Mouse (Mus musculus) large intestine, adult 2 months (tissue): Measurements from ENCODE around the gene Nsun2. TPM values are rescaled to one million over a fixed set of nuclear protein-coding genes. Genes with fewer than 3 reads are reported as not detected.
"Not testable (repeated sequence)": the region's sequence is repeated elsewhere in the genome, so short reads cannot be mapped to it uniquely, and the experiment has no call there.

Experiments used
- DNase-seq: peaks from one replicate; pipeline ENCODE4 v3.0.0-alpha.2; 2012; ENCODE audit warnings: low read depth, low spot score
- WGBS: fragments of 180-500 bp; shearing (Covaris S2); methylation state at CpG from one replicate; pipeline ENCODE4 v1.1.7; 2018; 5-methylcytosine and 5-hydroxymethylcytosine counted together
- polyA plus RNA-seq: library from polyadenylated mRNA; depleted of rRNA; stranded (reverse); fragments of >200 nt; gene quantifications from 2 replicates; pipeline ENCODE4 v1.2.3, GENCODE M21; 2012

The Nsun2 gene
- polyA plus RNA-seq, 1 experiment = 64.7 TPM

GRCm38 (mm10) chr13:69547488-69548180 is 14.1 kb downstream of the Nsun2 start:
- 63% methylated on average over 16 of the region's 16 CpGs for WGBS
- no peak for DNase-seq

- no peak for DNase-seq
- 36% methylated on average over 8 of the region's 8 CpGs for WGBS
Observed at GRCm38 (mm10) chr13:69549980-69550379, 16.4 kb downstream of the Nsun2 start.

- no peak for DNase-seq
- WGBS = 89% methylated on average over 2 of the region's 2 CpGs
Observed at GRCm38 (mm10) chr13:69550831-69551230, 17.3 kb downstream of the Nsun2 start.

GRCm38 (mm10) chr13:69553024-69553423 is 19.5 kb downstream of the Nsun2 start:
- WGBS = 14% methylated on average over 5 of the region's 5 CpGs
- no peak for DNase-seq

- DNase-seq = no peak
- WGBS = 70% methylated on average over 9 of the region's 9 CpGs
Observed at GRCm38 (mm10) chr13:69554255-69554654, 20.7 kb downstream of the Nsun2 start.

GRCm38 (mm10) chr13:69555045-69555444 is 21.5 kb downstream of the Nsun2 start:
- 21% methylated on average over 8 of the region's 8 CpGs for WGBS
- DNase-seq = no peak

- WGBS = 79% methylated on average over 6 of the region's 6 CpGs
- no peak for DNase-seq
Observed at GRCm38 (mm10) chr13:69555957-69556482, 22.5 kb downstream of the Nsun2 start.

- DNase-seq = no peak
Observed at GRCm38 (mm10) chr13:69556728-69557127, 23.2 kb downstream of the Nsun2 start.

- WGBS = 51% methylated on average over 6 of the region's 6 CpGs
- no peak for DNase-seq
Observed at GRCm38 (mm10) chr13:69558098-69558660, 24.6 kb downstream of the Nsun2 start.

- WGBS = 61% methylated on average over 13 of the region's 13 CpGs
- DNase-seq = no peak
Observed at GRCm38 (mm10) chr13:69559291-69559961, 25.9 kb downstream of the Nsun2 start.

- 88% methylated on average over 9 of the region's 9 CpGs for WGBS
Observed at GRCm38 (mm10) chr13:69562004-69562403, 28.5 kb downstream of the Nsun2 start.

GRCm38 (mm10) chr13:69562654-69563574 is 29.4 kb downstream of the Nsun2 start:
- no peak for DNase-seq
- 30% methylated on average over 12 of the region's 12 CpGs for WGBS

More at GRCm38 (mm10) chr13:69562004-69562403, 28.5 kb downstream of the Nsun2 start:
- no peak for DNase-seq

GRCm38 (mm10) chr13:69563905-69564304 is 30.4 kb downstream of the Nsun2 start:
- WGBS = 27% methylated on average over 3 of the region's 3 CpGs

GRCm38 (mm10) chr13:69564573-69564972 is 31.0 kb downstream of the Nsun2 start:
- no peak for DNase-seq

More at GRCm38 (mm10) chr13:69563905-69564304, 30.4 kb downstream of the Nsun2 start:
- DNase-seq = no peak

GRCm38 (mm10) chr13:69565401-69565800 is 31.9 kb downstream of the Nsun2 start:
- 88% methylated on average over 4 of the region's 4 CpGs for WGBS
- not testable (repeated sequence) for DNase-seq

GRCm38 (mm10) chr13:69569201-69569600 is 35.7 kb downstream of the Nsun2 start:
- DNase-seq = peak; percentile 35
- WGBS = 28% methylated on average over 9 of the region's 9 CpGs

- 97% methylated on average over 3 of the region's 3 CpGs for WGBS
- no peak for DNase-seq
Observed at GRCm38 (mm10) chr13:69572594-69572993, 39.0 kb downstream of the Nsun2 start.

- DNase-seq = no peak
Observed at GRCm38 (mm10) chr13:69576676-69577075, 43.1 kb downstream of the Nsun2 start.

GRCm38 (mm10) chr13:69577181-69577834 is 43.8 kb downstream of the Nsun2 start:
- no peak for DNase-seq
- 88% methylated on average over 16 of the region's 16 CpGs for WGBS

More at GRCm38 (mm10) chr13:69576676-69577075, 43.1 kb downstream of the Nsun2 start:
- 52% methylated on average over 11 of the region's 11 CpGs for WGBS
